Mouse (Mus musculus): ENCODE data around the gene Cbfa2t3.

Cbfa2t3 gene

DNA sequence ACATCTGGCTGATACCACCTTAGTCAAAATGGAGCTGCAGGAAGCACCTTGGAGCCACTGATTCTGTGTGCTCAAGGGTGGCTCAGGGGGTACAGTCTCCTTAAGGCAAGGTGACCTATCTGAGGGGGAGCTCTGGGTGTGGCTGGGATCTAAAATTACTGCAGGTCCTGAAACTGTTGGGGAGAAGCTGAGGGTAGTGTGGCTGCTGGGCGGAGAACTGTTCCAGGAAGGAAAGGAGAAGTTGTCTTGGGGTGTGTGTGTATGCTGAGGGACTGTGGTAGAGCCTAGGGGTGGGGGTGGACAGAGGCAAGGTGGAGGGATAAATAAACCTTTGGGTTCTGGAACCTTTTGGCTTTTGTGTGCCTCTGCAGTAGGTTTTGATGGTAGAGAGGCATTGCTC, 9.6 kb downstream of the Cbfa2t3 start:
- no peak for DNase-seq (ENCODE audit: low spot score)

GRCm38 (mm10) chr8:122686879-122687278, 12.0 kb downstream of the Cbfa2t3 start:
- DNase-seq (ENCODE audit: low spot score), result no peak

DNA sequence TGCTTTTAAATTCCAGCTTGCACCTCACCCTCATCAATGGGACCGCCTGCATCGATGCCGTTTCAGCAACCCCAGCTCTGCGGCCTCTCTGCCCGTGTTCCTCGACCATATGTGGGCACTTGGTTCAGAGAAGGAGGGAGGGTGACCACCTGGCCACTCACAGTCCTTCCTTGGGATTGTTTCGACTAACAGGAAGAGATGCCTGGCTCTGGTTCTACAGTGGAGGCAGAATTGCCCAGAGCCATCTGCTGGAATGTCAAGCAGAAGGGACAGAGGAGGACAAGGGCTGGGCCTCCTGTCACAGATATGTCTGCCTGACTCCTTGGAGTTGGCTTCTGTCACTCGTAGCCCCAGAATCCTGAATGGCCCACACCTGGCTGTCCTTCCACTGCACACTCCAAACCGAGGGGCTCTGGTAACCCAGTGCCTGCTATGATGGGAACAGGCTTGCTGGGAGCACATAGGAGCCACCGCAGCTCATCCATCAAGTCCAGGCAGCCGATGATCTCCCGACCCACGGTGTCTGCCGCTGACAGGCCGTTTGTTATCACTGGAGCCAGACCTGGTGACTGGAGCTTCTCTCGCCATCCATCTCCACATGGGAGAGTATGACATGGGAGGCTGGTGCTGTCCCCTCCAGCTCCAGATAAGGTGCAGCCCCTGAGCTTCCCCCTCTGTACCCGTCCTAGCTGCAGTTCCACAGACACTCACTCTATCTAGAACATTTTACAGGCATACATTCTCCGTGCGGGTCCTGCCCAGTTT, 13.6 kb downstream of the Cbfa2t3 start:
- DNase-seq (ENCODE audit: low spot score), result no peak

GRCm38 (mm10) chr8:122682820-122683219, 16.1 kb downstream of the Cbfa2t3 start:
- no peak for DNase-seq (ENCODE audit: low spot score)

- no peak for DNase-seq (ENCODE audit: low spot score)
Observed at GRCm38 (mm10) chr8:122680171-122680570, 18.7 kb downstream of the Cbfa2t3 start.

DNA sequence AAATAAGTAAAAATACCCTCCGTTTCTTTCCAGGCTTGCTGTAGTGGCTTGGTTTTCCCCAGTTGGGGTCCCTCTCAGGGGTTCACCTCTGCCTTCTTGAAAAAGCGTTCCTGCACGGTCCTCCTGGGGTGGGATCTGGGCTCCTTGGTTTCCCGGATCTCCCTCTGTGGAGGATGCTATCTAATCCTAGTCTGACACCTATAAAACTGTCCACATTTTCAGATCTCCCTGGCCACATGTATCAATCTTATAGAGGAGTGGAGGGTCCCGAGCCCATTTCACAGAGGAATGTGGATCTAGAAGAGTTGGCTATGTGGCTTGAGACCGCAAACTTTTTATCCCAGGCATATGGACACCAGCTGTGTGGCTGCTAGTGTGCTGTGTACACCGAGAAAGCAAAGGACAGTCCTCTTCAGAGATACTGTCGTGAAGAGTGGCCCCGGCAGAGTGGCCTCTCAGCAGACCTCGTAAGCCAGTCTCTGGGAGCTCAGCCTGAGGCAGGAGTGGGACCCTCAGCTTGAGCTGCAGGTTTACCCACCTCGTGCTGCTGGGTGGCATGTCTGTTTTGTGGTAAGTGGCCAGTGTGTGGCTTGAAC, 19.5 kb downstream of the Cbfa2t3 start:
- no peak for DNase-seq (ENCODE audit: low spot score)

- DNase-seq (ENCODE audit: low spot score), result no peak
Observed at GRCm38 (mm10) chr8:122678896-122679210, 20.1 kb downstream of the Cbfa2t3 start.

GRCm38 (mm10) chr8:122678061-122678895, 20.6 kb downstream of the Cbfa2t3 start:
- peak; percentile 88 for DNase-seq (ENCODE audit: low spot score)

DNA sequence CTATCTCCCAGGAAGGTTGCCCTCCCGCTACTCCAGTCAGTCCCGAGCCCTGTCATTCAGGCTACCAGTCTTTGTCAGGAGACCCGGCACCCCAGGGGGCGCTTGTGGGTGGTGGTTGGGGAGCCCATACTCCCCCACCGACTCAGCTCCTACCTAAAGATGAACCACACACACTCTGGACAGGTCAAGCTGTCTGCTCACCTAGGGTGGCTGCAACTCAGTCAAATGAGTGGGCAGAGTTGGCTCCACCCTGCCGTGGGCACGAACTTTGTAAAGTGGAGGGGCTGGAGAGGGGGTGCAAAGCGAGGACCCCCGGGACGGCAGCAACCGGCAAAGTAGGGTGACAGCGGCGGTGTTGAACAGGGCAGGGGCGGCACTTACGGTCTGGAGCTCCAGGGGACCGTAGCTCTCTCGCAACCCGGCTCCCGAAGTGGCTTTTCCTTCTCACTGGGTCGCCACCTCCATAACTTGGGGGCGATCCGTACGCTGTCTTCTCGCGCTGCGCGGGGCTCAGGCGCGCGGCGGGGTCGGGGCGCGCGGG, 21.4 kb downstream of the Cbfa2t3 start:
- peak; percentile 61 for DNase-seq (ENCODE audit: low spot score)

GRCm38 (mm10) chr8:122676621-122677480, 22.1 kb downstream of the Cbfa2t3 start:
- no peak for DNase-seq (ENCODE audit: low spot score)

- DNase-seq (ENCODE audit: low spot score), result no peak
Observed at GRCm38 (mm10) chr8:122675596-122676420, 23.1 kb downstream of the Cbfa2t3 start.

GRCm38 (mm10) chr8:122674999-122675398, 23.9 kb downstream of the Cbfa2t3 start:
- no peak for DNase-seq (ENCODE audit: low spot score)

DNA sequence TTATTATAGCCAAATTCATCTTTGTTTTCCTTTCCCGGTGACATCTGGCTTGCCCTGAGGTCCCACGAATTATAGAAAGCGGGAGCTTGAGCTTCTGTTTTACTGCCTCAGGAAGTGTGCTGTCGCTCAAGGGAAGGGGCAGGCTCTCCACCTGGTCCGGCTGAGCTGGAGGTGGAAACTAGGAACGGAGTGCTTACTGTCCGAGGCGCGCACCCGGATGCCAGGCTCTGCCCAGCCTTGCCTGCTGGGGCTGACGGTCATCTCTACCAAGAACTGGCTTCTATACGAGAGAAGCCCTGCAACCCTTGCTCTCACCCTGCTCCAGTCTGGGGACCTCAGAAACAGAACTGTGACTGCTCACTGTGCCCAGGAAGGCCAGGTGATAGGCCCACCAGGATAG, 24.9 kb downstream of the Cbfa2t3 start:
- DNase-seq (ENCODE audit: low spot score), result no peak

DNA sequence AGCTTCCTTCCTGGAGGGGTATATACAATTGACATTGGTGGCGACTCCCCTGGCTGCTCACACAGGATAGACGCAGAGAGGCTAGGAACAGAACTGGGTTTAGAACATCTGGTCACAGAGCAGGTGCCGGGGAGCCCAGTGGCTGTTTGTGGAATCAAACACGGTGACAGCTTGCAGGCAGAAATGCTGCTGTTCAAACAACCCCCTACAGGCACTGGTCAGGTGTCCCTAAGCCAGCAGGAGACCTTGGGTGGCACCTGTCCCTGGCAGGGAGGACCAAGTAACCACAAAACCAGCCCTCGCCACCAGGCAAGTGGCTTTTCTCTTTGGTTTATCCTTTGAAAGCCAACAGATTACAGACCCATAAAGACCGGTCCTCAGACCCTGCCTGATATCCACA, 27.0 kb downstream of the Cbfa2t3 start:
- DNase-seq (ENCODE audit: low spot score), result no peak

GRCm38 (mm10) chr8:122670718-122671117, 28.2 kb downstream of the Cbfa2t3 start:
- DNase-seq (ENCODE audit: low spot score), result no peak

DNA sequence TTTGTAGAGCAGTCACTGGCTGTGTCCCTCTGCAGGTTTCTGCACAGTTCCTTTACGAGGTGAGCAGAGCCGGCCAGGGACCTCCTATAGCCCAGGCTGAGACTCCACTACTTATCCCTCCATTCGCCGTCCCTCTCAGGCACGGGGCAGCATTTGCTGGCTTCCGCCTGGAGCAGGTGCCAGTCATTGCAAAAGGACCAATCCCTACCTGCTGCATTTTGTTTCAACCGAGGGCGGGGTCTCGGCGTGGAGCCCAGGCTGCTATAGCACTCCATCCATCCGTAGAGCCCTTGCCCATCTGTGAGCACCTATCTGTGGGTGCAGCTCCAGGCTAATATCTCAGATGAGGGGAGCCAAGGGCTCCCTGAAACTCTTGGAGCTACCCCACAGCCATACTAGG, 28.9 kb downstream of the Cbfa2t3 start:
- DNase-seq (ENCODE audit: low spot score), result no peak

DNA sequence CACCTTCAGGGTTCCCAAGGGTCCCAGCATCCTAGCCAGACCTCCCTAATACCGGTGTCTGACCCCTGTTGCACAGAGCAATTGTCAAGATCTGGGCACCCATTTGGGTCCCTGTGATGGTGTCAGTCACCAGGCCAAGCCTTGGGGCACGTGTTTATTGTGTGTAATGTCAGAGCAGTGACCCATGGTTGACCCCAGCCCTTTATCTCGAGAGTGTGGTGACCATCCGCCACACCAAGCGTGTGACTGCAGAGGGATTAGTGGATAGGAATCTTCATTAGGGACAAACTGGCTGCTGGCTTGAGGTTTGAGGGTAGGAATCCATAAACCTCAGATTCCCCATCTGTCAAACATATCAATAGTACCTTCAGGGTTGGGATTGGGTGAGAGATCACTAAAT, 29.5 kb downstream of the Cbfa2t3 start:
- DNase-seq (ENCODE audit: low spot score), result no peak

- DNase-seq (ENCODE audit: low spot score), result no peak
Observed at GRCm38 (mm10) chr8:122667854-122668253, 31.1 kb downstream of the Cbfa2t3 start.

DNA sequence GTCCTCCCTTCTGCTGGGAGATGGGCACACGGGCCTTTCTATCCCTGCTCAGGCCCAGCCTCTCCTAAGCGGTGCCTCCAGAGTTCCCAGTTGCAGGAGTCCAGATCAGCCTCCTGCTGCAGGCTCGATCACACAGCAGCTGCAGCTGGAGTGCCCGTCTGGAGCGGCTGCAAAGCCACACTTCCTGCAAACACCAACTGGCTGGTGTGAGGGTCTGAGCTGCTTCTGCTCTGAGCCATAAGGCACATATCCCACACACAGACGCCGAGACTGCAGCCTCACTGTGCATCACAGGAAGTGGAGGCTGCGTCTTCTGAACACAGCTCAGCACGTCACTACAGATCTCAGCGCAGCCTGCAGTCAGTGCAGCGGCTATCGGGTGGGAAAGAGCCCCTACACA, 32.1 kb downstream of the Cbfa2t3 start:
- no peak for DNase-seq (ENCODE audit: low spot score)

GRCm38 (mm10) chr8:122666338-122666764, 32.6 kb downstream of the Cbfa2t3 start:
- no peak for DNase-seq (ENCODE audit: low spot score)
